Mouse (Mus musculus) liver, embryonic 14 days (tissue): ENCODE results near the gene Gm20388. TPM values are rescaled to one million over a fixed set of nuclear protein-coding genes. Genes with fewer than 3 reads are reported as not detected.

ENCODE experiments used
- polyA plus RNA-seq: library from polyadenylated mRNA; depleted of rRNA; stranded (reverse); fragments of >200 nt; gene quantifications from 2 replicates; pipeline ENCODE4 v1.2.3, GENCODE M21; 2012

Gm20388 gene
- polyA plus RNA-seq, 1 experiment = 8.4 TPM

GRCm38 (mm10) chr8:122443262-122444006 lies 2532.8 kb downstream of the Gm20388 start, which contains the start of gene Mvd:
Mvd (minus strand) TSS chr8:122443422.

DNA sequence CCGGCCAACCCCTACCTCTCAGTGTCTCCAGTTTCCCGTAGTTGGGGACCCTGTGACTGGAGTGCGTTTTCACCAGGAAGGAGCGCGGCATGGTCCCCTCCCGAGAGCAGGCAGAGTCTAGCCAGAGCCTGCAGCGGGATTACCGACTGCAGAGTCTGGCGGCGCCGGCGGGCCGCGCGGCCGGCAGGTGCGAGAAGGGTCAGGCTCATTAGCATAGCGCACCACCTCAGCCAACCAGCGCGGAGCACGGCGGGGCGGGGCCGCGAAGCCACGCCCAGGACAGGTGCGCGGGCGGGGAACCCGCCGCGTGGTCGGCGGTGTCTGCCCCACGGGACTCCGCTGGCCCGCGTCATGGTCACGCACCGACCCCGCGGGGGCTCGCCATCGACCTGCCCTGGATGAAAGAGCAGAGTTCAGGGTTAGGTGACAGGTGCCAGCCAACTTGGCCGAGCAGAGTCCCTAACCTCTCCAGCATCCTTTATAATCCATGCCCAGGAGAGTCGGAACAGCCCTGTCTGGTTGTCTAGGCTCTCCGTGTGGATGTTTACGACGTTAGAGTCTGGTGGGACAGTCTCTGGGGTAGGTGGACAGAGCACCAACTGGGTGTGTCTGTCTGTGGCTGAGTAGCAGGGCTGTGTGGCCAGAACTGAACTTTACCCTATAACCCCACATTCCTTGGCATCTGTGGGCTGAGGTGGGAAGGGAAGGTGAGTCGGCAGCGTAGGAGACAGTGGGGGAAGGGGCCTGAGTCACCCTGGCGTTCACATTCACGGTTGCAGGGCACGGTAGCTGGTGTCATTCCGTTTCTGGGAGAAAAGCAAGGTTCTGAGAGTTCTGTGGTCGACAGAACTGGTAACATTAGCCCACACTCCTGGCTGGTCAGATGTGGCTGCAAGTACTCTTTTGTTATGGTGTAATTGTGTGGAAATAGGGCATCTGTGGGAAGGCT lies 2550.2 kb downstream of the Gm20388 start, which contains the start of gene Snai3:
Snai3 (minus strand) TSS at position 210 of the 949 bp plus-strand sequence.

DNA sequence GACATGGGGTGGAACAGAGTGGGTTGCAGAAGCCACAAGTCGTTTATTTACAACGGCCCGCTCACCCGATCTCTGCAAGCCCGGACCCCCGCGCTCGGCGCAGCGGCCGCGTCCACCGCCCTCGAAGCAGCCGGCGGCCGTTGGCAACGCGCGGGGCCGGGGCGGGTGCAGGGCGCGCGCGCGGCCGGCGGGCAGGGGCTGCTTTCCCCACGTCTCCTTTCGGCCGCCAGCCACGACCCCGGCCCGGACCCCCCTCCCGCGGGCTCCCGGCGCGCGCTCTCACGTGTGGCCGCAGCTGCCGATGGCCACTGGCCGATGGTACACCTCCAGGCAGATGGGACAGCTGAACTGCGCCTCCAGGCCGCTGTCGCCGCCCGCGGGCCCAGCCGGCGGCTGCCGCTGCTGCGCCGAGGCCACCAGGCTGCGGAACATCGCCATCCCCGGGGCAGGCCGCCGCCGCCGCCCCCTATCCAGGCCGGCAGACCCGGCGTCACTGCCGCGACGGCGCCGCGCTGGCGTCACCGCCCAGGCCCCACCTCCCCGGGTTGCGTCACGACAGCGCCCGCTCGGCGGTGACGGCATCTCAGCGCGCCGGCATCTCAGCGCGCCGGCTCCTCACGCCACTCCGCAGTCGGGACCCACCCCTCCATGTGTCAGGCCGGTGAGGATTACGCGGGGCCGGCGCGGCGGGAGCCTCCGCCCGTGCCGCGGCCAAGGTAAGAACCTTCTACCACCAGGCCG lies 2565.1 kb downstream of the Gm20388 start, which contains the start of the genes Rnf166 and Ctu2:
Rnf166 (minus strand) TSS at position 485 of the 741 bp plus-strand sequence.
Ctu2 (plus strand) TSS at position 564 of the 741 bp plus-strand sequence.

DNA sequence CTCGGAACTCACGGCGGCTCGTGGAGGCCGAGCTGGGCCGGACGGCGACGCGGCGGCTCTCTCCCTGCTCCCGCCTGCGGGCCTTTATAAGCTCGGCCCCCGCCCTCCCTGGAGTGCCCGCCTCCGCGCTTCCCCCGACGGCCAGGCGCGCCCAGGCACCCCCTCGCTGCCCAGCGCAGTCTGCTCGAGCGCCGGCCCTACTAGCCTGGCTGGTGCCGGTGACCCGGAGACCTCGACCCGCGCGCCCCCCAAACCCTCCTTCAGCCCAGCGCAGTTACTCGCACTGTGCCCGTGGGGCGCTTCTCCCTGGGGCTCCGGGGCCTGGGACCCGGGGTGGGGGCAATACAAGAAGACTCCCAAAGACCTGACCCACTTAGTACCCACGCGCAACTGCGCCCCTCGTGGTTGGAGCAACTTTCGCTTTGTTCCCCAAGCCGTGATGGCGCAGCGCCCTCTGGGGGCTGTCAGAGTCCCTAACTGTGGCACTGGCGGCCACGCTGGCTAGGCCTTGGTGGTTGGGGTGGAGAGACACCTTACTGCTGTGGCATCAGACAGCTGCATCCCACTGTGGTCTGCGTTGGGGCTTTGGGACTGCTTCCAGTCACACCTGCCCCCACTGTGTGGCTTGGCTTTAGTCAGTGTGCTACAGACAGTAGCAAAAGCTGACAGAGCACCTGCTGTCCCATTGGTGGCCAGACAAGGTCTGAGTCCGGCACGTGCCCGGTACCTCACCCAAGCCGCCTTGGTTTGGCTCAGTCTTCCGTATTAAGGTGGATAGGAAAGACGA lies 2640.8 kb downstream of the Gm20388 start, which contains the start of gene Piezo1:
Piezo1 (minus strand) TSS at position 65 of the 787 bp plus-strand sequence.

GRCm38 (mm10) chr8:122567361-122568108 lies 2656.9 kb downstream of the Gm20388 start, which contains the start of gene Cdt1:
Cdt1 (plus strand) TSS chr8:122568015.

GRCm38 (mm10) chr8:122576648-122577022 lies 2666.0 kb downstream of the Gm20388 start, which contains the start of gene Aprt:
Aprt (minus strand) TSS chr8:122576909.

DNA sequence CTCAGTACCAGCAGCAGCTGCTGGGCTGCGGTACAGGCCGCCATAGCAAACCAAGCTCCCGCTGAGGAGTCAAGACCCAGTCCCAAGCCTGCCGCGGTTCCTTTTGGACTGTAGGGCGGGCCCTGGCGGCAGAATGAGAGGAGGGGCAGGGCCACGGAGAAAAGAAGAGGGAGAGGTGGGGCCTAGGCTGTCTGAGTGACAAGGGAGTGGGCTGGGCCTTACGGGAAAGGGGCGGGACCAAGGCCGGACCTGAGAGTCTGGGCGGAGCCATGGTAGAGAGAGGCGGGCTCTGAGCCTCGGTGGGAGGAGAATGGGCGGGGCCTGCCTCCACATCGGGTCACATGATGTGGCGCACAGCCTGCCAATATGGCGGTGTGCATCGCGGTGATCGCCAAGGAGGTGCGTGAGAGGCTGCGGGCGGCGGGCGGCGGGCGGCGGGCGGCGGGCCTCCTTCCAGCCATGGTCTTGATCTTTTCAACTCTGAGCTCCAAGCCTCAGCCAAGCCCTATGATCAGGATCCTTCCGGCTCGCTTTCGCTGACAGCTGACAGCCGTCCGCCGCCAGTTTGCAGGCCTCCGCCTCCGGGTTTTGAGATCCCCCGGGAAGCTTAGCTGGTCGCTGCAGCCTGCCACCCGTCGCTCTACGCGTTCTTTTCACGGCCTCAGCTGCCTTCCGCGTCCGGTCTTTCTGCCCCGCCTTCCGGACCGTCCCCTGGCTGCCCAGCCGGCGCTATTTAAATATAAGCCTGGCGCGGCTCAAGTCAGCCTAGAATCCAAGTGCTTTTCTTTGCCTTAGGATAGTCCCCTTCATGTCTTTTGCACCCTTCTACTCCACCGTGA lies 2700.9 kb downstream of the Gm20388 start, which contains the start of the genes Galns and Trappc2l:
Galns (minus strand) TSS at position 169 of the 839 bp plus-strand sequence.
Trappc2l (plus strand) TSS at position 346 of the 839 bp plus-strand sequence.

GRCm38 (mm10) chr8:122622727-122623126 lies 2712.1 kb downstream of the Gm20388 start, which contains the start of gene Pabpn1l:
Pabpn1l (minus strand) TSS chr8:122622739.

DNA sequence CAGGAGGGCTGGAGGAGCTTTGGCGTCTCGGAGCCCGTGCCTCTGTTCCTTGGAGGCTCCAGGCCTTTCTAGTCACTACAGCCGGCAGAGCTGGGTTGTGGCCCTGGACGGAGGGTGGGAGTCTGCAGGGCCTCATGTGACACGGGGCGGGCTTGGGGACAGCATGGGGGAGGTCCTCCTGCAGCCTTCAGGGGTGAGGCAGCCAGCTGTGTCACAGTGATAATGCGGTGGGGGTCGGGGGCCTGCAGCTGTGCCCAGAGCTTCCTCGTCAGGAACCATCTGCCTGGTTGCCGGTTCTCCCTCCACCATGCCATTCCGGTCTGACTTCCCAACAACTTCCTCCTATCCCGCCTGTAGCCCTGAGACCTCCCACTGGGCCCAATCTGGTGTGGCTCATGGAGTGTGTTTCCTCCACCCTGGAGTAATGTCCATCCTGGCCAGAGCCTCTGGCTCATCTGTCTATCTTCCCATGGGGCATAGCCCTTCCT lies 2788.4 kb downstream of the Gm20388 start, which contains the start of gene Cbfa2t3:
Cbfa2t3 (minus strand) TSS at position 105 of the 488 bp plus-strand sequence.

DNA sequence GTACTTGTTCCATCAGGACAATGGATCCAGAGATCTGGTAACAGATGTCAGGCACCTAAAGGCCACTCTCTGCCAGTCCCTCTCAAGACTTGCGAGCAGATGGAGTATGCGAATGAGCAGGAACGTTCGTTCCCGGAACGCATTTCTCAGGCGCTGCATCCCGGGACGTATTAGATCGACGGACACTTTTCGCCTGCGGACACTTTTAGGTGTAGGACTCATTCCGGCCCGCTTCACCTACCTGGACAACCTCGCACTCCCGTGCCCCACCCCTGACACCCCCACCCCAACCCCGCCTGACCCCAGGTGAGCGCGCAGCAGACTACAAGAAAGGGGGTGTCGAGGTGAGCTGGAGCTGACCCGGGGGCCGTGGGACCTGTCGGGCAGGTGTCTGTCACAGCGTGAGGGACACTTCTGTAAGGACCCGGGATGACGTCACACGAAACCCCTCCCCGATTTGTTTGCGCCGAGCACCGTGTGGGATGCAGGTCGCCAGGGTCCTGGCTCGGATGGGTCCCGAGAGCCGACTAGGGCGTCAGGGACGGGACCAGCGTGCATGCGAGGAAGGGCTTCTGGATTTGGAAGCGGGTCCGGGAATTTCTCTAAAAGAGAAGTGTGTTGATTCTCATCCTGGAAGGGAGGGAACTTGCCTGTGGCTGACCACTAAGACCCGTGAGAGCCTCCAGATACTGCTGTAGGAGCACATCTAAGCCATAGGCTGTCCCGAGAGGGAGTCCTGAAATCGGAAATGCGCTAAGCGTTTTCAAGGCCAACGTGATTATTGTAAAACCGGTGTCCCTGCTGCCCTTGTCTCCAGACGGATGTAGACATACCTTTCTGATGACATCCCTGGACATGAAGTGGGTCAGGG lies 2864.9 kb downstream of the Gm20388 start, which contains the start of gene Acsf3:
Acsf3 (plus strand) TSS at position 202 of the 871 bp plus-strand sequence.

DNA sequence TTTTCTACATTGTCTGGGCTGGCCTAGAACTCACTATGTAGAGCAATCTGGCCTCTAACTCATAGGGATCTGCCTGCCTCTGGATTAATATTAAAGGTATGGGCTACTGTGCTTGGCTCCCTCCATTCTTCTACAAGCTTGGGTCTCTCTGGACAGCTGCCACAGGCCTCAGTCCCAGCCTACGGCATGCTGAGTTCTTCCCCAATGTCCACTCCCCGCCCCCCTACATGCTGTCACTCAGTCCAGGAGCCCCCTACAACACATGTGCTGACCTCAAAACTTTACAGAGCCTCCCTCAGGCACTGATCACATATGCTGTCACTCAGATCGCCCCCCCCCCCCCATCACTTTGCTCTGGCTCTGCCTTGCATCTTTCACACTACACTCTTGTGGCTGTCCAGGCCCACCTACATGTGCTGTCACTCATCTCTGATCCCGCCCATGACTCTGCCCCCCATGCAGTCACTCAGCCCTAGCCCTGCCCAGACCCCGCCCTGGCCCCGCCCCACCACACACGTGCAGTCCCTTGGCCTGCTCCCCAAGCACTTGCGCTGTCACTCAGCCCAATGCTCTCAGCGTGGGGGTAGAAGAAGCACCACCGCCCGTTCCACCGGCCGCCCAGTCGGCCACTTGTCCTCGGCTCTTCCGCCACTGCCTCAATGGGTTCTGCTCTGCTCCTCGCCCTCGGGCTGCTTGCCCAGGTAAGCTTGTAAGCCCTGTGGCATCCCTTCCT lies 2937.4 kb downstream of the Gm20388 start, which contains the start of gene Cdh15:
Cdh15 (plus strand) TSS at position 138 of the 733 bp plus-strand sequence.

GRCm38 (mm10) chr8:123042158-123042973 lies 3131.7 kb downstream of the Gm20388 start, which contains the start of gene Ankrd11:
Ankrd11 (minus strand) TSS chr8:123042277.

GRCm38 (mm10) chr8:123062721-123063120 lies 3152.1 kb downstream of the Gm20388 start, which contains the start of gene Spg7:
Spg7 (plus strand) TSS chr8:123062942.

DNA sequence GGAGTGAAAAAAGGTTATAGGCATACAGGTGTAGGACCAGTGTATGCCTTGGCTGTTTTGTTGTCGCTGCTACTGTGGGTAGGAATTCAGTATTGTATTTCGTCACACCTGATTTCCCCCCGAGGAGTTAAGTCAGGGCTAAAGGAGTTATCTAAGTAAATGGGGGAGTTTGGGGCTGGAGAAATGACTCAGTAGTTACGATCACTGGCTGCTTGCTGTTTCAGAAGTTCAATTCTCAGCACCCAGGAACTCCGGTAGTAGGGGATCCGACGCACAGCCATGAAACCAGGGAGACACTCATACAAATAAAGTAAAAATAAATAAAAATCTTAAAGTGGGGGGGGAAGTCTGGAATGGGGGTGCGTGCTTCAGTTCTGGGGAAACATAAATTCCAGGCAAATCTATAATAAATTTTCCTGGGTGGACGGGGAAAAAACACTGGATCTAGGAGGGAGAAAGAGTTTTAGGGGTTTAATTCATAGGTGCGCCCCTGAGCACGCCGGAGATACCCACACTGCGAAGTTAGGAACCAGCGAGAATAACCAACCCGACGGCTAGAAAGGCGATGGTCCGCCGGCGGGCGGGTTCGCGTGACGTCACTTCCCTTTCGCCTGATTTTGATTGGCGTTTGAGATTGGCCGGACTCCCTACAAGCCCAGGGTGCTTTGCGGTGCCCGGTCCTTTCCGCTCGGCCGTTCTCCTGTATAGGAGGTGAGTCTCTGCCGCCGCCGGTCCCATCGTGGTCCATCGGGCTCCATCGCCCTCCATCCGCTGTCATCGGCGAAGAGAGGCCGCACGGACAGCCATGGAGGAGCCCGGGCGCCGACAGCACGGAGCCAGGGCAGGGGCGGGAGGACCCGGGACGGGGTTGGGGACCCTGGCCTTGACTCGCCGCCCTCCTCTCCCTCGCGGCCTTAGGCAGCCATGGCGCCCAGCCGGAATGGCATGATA lies 3191.4 kb downstream of the Gm20388 start, which contains the start of gene Rpl13:
Rpl13 (plus strand) TSS at position 616 of the 951 bp plus-strand sequence.

